Mouse (Mus musculus) CD4-positive, CD25-positive, alpha-beta regulatory T cell, adult 2 months (primary cell): ENCODE data around the gene Cacna1f.

ENCODE experiments used
- DNase-seq: peaks from one replicate; pipeline ENCODE4 v3.0.0-alpha.2; 2012; ENCODE audit warnings: low read depth, low spot score

The Cacna1f gene

GRCm38 (mm10) chrX:7674284-7675000 is 67.6 kb downstream of the Cacna1f start:
- DNase-seq = peak; percentile 61

- peak; percentile 30 for DNase-seq
These were observed 68.1 kb downstream of the Cacna1f start for GRCm38 (mm10) chrX:7675001-7675380.

DNA sequence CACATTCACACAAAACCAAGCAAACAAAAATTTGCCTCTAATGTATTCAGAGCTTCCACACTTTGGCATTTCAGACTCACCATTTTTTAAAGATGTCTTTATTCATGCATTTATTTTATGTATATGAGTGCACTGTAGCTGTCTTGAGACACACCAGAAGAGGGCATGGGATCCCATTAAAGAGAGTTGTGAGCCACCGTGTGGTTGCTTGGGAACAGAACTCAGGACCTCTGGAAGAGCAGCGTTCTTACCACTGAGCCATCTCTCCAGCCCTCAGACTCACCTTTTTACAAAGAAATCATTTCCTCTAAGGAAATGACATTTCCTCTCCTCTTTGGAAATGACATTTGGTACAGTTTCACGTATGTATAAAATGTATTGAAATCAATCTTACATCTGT is 72.1 kb downstream of the Cacna1f start:
- no peak for DNase-seq

DNA sequence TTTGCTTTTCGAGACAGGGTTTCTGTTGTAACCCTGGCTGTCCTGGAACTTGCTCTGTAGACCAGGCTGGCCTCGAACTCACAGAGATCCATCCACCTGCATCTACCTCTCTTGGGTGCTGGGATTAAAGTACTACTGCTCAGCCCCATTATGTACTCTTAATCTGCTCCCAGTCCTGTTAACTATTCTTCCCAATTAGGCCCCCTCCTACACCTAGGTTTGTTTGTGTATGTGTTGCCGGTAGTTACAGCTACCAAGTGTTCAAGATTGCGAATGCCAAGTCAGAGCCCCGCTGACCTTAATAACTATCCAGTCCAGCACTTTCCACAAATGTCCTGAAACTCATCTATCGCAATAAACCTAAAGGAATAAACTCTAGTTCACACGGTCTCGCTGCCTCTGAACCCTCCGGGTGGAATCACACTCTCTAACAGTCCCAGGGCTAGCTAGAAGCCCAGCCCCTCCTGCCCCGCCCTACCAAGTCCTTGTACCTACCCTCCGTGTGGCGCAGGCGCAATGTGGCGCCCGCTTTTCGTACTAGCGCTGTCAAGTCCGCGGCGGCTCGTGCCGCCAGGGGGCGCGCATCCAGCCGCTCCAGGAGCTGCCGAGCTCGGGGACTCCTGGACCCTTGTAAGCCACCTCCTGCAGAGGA is 72.6 kb downstream of the Cacna1f start:
- peak; percentile 95 for DNase-seq

DNA sequence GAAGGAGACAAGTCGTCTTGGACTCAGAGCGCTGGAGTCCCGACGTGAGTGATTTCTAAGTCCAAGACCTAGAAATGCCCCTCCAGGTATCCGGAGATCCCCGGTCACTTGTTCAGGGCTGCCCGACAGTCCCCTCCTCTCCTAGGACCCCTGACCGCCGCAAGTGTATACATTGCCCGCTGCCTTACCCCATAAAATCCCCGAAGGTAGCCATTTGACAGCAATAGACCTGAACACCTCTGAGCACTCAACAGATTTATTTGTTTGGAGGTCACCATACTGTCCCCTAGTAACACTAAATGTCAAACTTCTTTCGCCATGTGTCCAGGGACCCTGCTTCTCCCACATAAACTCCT is 73.2 kb downstream of the Cacna1f start:
- DNase-seq = no peak

DNA sequence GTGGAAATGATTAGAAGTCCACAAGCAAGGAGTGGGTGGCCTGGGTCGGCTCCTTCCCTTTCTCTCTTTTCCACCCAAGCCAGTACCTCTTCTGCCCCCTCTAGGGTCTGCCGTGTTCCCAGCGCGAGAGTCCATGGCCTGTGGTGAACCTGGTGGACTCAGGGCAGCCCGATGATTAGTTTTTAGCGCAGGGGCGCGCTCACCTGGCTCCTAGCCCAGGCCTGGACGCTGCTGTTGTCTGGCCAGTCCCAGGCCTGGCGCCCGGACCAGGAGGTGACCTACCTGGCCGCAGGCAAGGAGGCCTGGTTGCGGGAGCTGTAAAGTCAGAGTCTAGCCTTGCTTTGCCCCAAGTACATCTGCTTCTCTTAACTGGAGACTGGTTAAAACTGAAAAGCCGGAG is 74.0 kb downstream of the Cacna1f start, which contains the start of gene Magix:
Gene Magix, minus strand, starts transcription at position 388 of the 400 bp plus-strand sequence.
- no peak for DNase-seq
